Mouse (Mus musculus): ENCODE measurements around the gene Ppp3ca.

DNA sequence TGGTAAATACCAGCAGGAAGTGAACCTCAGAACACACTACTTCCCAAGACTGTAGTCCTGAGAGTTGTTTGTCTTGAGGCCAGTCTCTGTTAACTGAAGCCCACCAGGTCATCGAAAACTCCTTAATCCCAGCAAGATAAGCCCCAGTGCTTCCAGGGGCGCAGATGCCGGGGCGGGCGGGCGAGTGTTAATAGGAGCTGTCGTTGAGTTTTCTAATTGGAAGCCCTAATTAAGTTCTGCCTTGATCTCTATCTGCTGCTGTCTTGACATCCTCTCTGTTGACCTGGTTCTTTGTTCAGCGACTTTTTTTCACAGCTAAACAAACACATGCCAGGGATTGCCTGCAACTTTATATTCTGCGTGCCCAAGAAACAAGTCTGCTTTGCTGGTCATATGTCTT is 165.9 kb downstream of the Ppp3ca start:
- TF ChIP-seq EP300 (IDR thresholded peaks at IDR 0.05; ENCODE audit: low read depth) (no peak), CTCF (IDR thresholded peaks at IDR 0.05; ENCODE audit: low read depth) (no peak)

Data from liver, postnatal 0 days (tissue).